Mouse (Mus musculus): ENCODE measurements around the gene Anks1. TPM values are rescaled to one million over a fixed set of nuclear protein-coding genes. Genes with fewer than 3 reads are reported as not detected.

Anks1 gene
- polyA plus RNA-seq, 1 experiment: 16.1 TPM

- Histone ChIP-seq H3K27ac (ENCODE audit: control insufficient read depth, insufficient read depth, low read depth, low read length) (no peak overlapping the region), H3K4me1 (ENCODE audit: control insufficient read depth, insufficient read depth, low read length) (no peaks in the 10 kb centered on the region; the same call in 1 of the 2 replicates)
- TF ChIP-seq CTCF (IDR thresholded peaks at IDR 0.05; ENCODE audit: control insufficient read depth, insufficient read depth, insufficient replicate concordance, low read depth, low read length) (no peak), POLR2A (IDR thresholded peaks at IDR 0.05; ENCODE audit: control insufficient read depth, low read depth, low read length) (no peak)
These were observed 105.3 kb downstream of the Anks1 start for GRCm38 (mm10) chr17:28014449-28014848.

GRCm38 (mm10) chr17:28015068-28015730, 106.1 kb downstream of the Anks1 start:
- H3K27ac ChIP-seq (ENCODE audit: control insufficient read depth, insufficient read depth, low read depth, low read length): no peak overlapping the region
- H3K4me1 ChIP-seq (ENCODE audit: control insufficient read depth, insufficient read depth, low read length): no peaks in the 10 kb centered on the region; the same call in 1 of the 2 replicates
- H3K4me3 ChIP-seq (ENCODE audit: control insufficient read depth, low read depth, low read length): no peak overlapping the region
- no peaks in the 10 kb centered on the region for H3K36me3 ChIP-seq (ENCODE audit: control insufficient read depth, insufficient read depth, low read length)
- no peaks in the 10 kb centered on the region for H3K27me3 ChIP-seq (ENCODE audit: control insufficient read depth, insufficient read depth, low read length)
- TF ChIP-seq POLR2A (IDR thresholded peaks at IDR 0.05; ENCODE audit: control insufficient read depth, low read depth, low read length) (no peak), CTCF (IDR thresholded peaks at IDR 0.05; ENCODE audit: control insufficient read depth, insufficient read depth, insufficient replicate concordance, low read depth, low read length) (no peak)

More at GRCm38 (mm10) chr17:28014449-28014848, 105.3 kb downstream of the Anks1 start:
- no peak overlapping the region for H3K4me3 ChIP-seq (ENCODE audit: control insufficient read depth, low read depth, low read length)
- no peaks in the 10 kb centered on the region for H3K36me3 ChIP-seq (ENCODE audit: control insufficient read depth, insufficient read depth, low read length)
- H3K27me3 ChIP-seq (ENCODE audit: control insufficient read depth, insufficient read depth, low read length): no peaks in the 10 kb centered on the region

- no peaks in the 10 kb centered on the region for H3K27me3 ChIP-seq (ENCODE audit: control insufficient read depth, insufficient read depth, low read length)
- H3K27ac ChIP-seq (ENCODE audit: control insufficient read depth, insufficient read depth, low read depth, low read length): peak overlapping the region; percentile 47
- no peak for TF ChIP-seq CTCF (IDR thresholded peaks at IDR 0.05; ENCODE audit: control insufficient read depth, insufficient read depth, insufficient replicate concordance, low read depth, low read length)
- no peak for TF ChIP-seq POLR2A (IDR thresholded peaks at IDR 0.05; ENCODE audit: control insufficient read depth, low read depth, low read length)
- H3K4me1 ChIP-seq (ENCODE audit: control insufficient read depth, insufficient read depth, low read length): no peaks in the 10 kb centered on the region; the same call in 1 of the 2 replicates
- no peaks in the 10 kb centered on the region for H3K36me3 ChIP-seq (ENCODE audit: control insufficient read depth, insufficient read depth, low read length)
- H3K4me3 ChIP-seq (ENCODE audit: control insufficient read depth, low read depth, low read length): no peak overlapping the region
These were observed 107.1 kb downstream of the Anks1 start for GRCm38 (mm10) chr17:28016056-28016797.

- no peaks in the 10 kb centered on the region for H3K36me3 ChIP-seq (ENCODE audit: control insufficient read depth, insufficient read depth, low read length)
- H3K27ac ChIP-seq (ENCODE audit: control insufficient read depth, insufficient read depth, low read depth, low read length): no peak overlapping the region
- H3K4me1 ChIP-seq (ENCODE audit: control insufficient read depth, insufficient read depth, low read length): no peaks in the 10 kb centered on the region
- no peaks in the 10 kb centered on the region for H3K27me3 ChIP-seq (ENCODE audit: control insufficient read depth, insufficient read depth, low read length)
- no peak overlapping the region for H3K4me3 ChIP-seq (ENCODE audit: control insufficient read depth, low read depth, low read length)
- TF ChIP-seq POLR2A (IDR thresholded peaks at IDR 0.05; ENCODE audit: control insufficient read depth, low read depth, low read length) (no peak), CTCF (IDR thresholded peaks at IDR 0.05; ENCODE audit: control insufficient read depth, insufficient read depth, insufficient replicate concordance, low read depth, low read length) (no peak)
These were observed 109.2 kb downstream of the Anks1 start for GRCm38 (mm10) chr17:28018344-28018743.

GRCm38 (mm10) chr17:28018776-28019175, 109.7 kb downstream of the Anks1 start:
- Histone ChIP-seq H3K4me3 (ENCODE audit: control insufficient read depth, low read depth, low read length) (no peak overlapping the region), H3K36me3 (ENCODE audit: control insufficient read depth, insufficient read depth, low read length) (no peaks in the 10 kb centered on the region), H3K4me1 (ENCODE audit: control insufficient read depth, insufficient read depth, low read length) (no peaks in the 10 kb centered on the region), H3K27ac (ENCODE audit: control insufficient read depth, insufficient read depth, low read depth, low read length) (no peak overlapping the region), H3K27me3 (ENCODE audit: control insufficient read depth, insufficient read depth, low read length) (no peaks in the 10 kb centered on the region)
- no peak for TF ChIP-seq POLR2A (IDR thresholded peaks at IDR 0.05; ENCODE audit: control insufficient read depth, low read depth, low read length)
- no peak for TF ChIP-seq CTCF (IDR thresholded peaks at IDR 0.05; ENCODE audit: control insufficient read depth, insufficient read depth, insufficient replicate concordance, low read depth, low read length)

- Histone ChIP-seq H3K27ac (ENCODE audit: control insufficient read depth, insufficient read depth, low read depth, low read length) (no peak overlapping the region), H3K4me1 (ENCODE audit: control insufficient read depth, insufficient read depth, low read length) (no peaks in the 10 kb centered on the region), H3K4me3 (ENCODE audit: control insufficient read depth, low read depth, low read length) (no peak overlapping the region), H3K36me3 (ENCODE audit: control insufficient read depth, insufficient read depth, low read length) (no peaks in the 10 kb centered on the region), H3K27me3 (ENCODE audit: control insufficient read depth, insufficient read depth, low read length) (no peaks in the 10 kb centered on the region)
- TF ChIP-seq POLR2A (IDR thresholded peaks at IDR 0.05; ENCODE audit: control insufficient read depth, low read depth, low read length): no peak
- TF ChIP-seq CTCF (IDR thresholded peaks at IDR 0.05; ENCODE audit: control insufficient read depth, insufficient read depth, insufficient replicate concordance, low read depth, low read length): no peak
These were observed 110.9 kb downstream of the Anks1 start for GRCm38 (mm10) chr17:28019785-28020696.
